Mouse (Mus musculus): Measurements from ENCODE around the gene Mgst3. TPM values are rescaled to one million over a fixed set of nuclear protein-coding genes. Genes with fewer than 3 reads are reported as not detected.
A peak's percentile ranks its signal among the peaks of the same experiment; 100 is the strongest.

Mgst3 gene
- polyA plus RNA-seq (2015; fragmentation: Nextera tagmentation; extraction: Ambion mirVana) = 59.2 and 59.3 TPM in 2 replicates

DNA sequence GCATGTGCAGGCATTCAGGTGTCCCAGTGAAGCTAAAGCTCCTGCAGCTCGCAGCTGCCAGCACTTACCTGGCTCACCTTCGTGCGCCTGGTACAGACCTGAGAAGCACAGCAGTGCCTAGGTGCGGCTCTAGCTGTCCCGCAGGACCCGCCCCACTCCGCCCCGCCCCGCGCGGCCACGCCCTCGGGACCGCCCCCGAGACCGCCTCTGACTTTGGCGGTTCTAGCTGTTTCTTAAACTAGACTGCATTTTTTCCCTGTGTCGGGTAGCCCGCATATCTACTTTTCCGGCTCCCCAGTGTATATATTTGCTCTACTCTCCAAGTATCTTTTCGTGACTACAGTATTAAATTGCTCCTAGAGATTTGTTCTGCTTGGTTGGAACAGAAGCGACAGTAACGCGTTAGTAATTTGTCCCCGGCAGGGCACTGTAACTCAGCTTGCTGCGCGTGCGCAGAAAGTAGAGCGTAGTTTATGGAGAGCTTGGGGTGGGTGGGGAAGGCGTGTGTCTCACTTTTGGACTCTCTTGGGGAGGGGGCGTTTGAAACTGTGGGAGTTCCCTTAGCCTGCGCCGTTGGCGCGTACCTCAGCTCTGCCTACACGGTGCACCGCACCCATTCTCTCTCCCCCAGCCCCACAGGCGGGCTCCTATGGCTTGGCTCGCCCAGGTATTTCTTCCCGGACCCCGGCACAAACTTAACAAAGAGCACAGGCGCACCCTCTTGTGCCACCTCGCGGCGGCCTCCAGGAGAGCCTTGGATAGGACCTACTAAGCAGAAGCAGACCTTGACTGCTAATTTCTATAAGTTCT, at the start of gene Mgst3:
Gene Mgst3 (minus strand): TSS at position 159 of the 810 bp plus-strand sequence.
- H3K27ac ChIP-seq = peak within 1 kb of the TSS; percentile 81
- no peaks in the 10 kb centered on the region for H3K36me3 ChIP-seq (ENCODE audit: poor library complexity, severe bottlenecking)
- peaks cover 14% of the 10 kb centered on the region for H3K4me1 ChIP-seq
- H3K4me2 ChIP-seq = peak within 1 kb of the TSS; percentile 76
- no peaks in the 10 kb centered on the region for H3K9me3 ChIP-seq (replicated peaks)
- peaks cover 26% of the 10 kb centered on the region for H3K27me3 ChIP-seq
- peak within 1 kb of the TSS; percentile 70 for H3K9ac ChIP-seq
- ATAC-seq = peak; percentile 96
- H3K4me3 ChIP-seq = peak within 1 kb of the TSS; percentile 67
- WGBS = under 1% methylated on average over 45 of the region's 45 CpGs

GRCm38 (mm10) chr1:167438231-167438885, 44.7 kb upstream of the Mgst3 start:
- Histone ChIP-seq H3K4me1 (0 out of 2 replicates have a peak, but pooled peaks cover 3% of the 10 kb centered on the region), H3K4me3 (no peak overlapping the region), H3K36me3 (ENCODE audit: poor library complexity, severe bottlenecking) (no peaks in the 10 kb centered on the region), H3K9ac (no peak overlapping the region), H3K27me3 (no peaks in the 10 kb centered on the region), H3K4me2 (no peak overlapping the region), H3K9me3 (replicated peaks) (no peaks in the 10 kb centered on the region), H3K27ac (no peak overlapping the region)
- ATAC-seq = no peak
- 58% methylated on average over 9 of the region's 9 CpGs for WGBS

DNA sequence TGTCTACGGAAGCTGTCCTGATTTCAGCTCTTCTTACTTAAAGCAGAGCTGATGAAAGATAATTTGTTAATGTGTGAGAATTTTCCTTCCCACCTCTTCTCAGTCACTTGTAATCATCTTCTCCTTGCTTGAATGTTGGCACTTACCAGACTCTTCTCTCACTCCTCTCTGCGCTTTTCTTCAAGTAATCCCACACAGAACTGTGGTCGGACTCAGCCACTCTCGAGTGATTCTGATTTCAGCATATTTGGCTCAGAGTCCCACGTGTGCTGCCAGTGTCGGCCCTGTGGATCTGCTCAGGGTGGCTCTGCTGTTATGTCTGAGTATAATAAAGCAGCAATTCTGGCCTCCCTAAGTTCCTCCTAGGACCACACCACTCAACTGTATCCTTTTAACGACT, 43.5 kb upstream of the Mgst3 start:
- no peak for ATAC-seq
- Histone ChIP-seq H3K27ac (no peak overlapping the region), H3K4me3 (no peak overlapping the region), H3K4me1 (0 out of 2 replicates have a peak, but pooled peaks cover 3% of the 10 kb centered on the region), H3K9ac (no peak overlapping the region), H3K9me3 (replicated peaks) (no peaks in the 10 kb centered on the region), H3K4me2 (no peak overlapping the region), H3K27me3 (no peaks in the 10 kb centered on the region), H3K36me3 (ENCODE audit: poor library complexity, severe bottlenecking) (no peaks in the 10 kb centered on the region)
- WGBS = 75% methylated on average over 7 of the region's 7 CpGs

- Histone ChIP-seq H3K9me3 (replicated peaks) (no peaks in the 10 kb centered on the region), H3K4me3 (no peak overlapping the region), H3K36me3 (ENCODE audit: poor library complexity, severe bottlenecking) (no peaks in the 10 kb centered on the region), H3K4me1 (0 out of 2 replicates have a peak, but pooled peaks cover 3% of the 10 kb centered on the region), H3K4me2 (no peak overlapping the region), H3K27ac (no peak overlapping the region), H3K27me3 (no peaks in the 10 kb centered on the region), H3K9ac (no peak overlapping the region)
- ATAC-seq = no peak
- WGBS = 94% methylated on average over 7 of the region's 7 CpGs
Observed at GRCm38 (mm10) chr1:167436186-167436975, 42.7 kb upstream of the Mgst3 start.

GRCm38 (mm10) chr1:167434931-167435330, 41.3 kb upstream of the Mgst3 start:
- Histone ChIP-seq H3K27me3 (no peaks in the 10 kb centered on the region), H3K4me3 (no peak overlapping the region), H3K4me1 (0 out of 2 replicates have a peak, but pooled peaks cover 3% of the 10 kb centered on the region), H3K36me3 (ENCODE audit: poor library complexity, severe bottlenecking) (no peaks in the 10 kb centered on the region), H3K9me3 (replicated peaks) (no peaks in the 10 kb centered on the region), H3K27ac (no peak overlapping the region), H3K4me2 (no peak overlapping the region), H3K9ac (no peak overlapping the region)
- no peak for ATAC-seq
- WGBS = 87% methylated on average over 4 of the region's 4 CpGs

DNA sequence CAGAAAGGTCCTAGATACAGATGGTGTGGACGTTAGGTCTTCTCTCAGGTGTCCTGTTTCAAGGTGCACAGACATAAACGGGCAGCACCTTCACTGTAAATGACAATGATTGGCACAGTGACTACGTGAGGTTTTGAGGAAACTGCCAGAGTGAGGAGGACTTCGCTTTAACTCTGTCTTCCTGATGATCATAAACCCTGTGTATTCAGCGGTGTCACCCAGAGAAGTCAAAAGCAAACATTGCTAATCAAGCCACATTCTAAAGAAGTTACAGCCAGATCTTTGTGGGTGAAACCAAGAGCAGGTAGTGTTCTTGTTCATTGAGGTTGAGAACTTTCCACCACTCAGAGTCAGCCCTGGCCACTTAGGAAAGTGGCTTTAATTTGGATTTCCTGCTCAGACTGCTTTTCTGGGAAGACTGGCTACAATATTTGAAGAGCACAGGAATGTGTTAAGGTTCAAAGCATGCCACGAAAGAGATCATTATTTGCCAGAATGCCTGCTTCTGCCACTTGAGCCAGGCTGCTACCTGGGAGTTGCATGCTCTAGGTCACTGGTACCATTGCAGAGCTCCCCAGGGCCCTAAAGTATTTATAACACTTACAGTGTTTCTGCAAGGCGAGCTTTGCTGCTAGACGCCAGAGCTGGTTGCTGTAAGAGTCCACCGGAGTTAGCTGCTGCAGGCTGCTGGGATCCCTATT, 37.5 kb upstream of the Mgst3 start:
- Histone ChIP-seq H3K27me3 (no peaks in the 10 kb centered on the region), H3K4me2 (no peak overlapping the region), H3K36me3 (ENCODE audit: poor library complexity, severe bottlenecking) (no peaks in the 10 kb centered on the region), H3K4me3 (no peak overlapping the region), H3K4me1 (no peaks in the 10 kb centered on the region), H3K9me3 (replicated peaks) (no peaks in the 10 kb centered on the region), H3K27ac (no peak overlapping the region), H3K9ac (no peak overlapping the region)
- no peak for ATAC-seq
- WGBS = 73% methylated on average over 9 of the region's 9 CpGs

GRCm38 (mm10) chr1:167426681-167427080, 33.0 kb upstream of the Mgst3 start:
- no peak for ATAC-seq
- no peak overlapping the region for H3K9ac ChIP-seq
- H3K4me2 ChIP-seq = no peak overlapping the region
- H3K4me1 ChIP-seq = no peaks in the 10 kb centered on the region
- no peaks in the 10 kb centered on the region for H3K27me3 ChIP-seq
- H3K9me3 ChIP-seq (replicated peaks) = no peaks in the 10 kb centered on the region
- WGBS = 93% methylated on average over 7 of the region's 7 CpGs
- H3K27ac ChIP-seq = no peak overlapping the region
- H3K36me3 ChIP-seq (ENCODE audit: poor library complexity, severe bottlenecking) = no peaks in the 10 kb centered on the region
- H3K4me3 ChIP-seq = no peak overlapping the region

DNA sequence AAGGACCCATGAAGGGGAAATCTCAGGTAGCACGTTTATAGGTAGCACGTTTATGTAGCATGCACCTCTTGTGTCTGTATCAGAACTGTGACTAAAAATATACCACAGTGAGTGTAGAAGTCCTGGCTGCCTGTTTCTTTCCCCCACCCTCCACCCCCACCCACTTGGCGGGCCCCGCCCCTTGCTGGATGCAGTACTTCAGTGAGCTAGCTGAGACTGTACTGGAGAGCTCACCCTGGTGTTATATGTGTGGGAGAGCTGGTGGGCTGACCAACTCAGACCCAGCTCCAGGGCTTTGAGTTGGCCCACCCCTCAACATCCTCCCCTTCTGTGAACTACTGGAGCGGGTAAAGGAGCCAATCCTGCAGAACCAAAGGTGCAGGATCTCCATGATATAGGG, 31.9 kb upstream of the Mgst3 start:
- Histone ChIP-seq H3K36me3 (ENCODE audit: poor library complexity, severe bottlenecking) (no peaks in the 10 kb centered on the region), H3K4me1 (no peaks in the 10 kb centered on the region), H3K4me2 (no peak overlapping the region), H3K4me3 (no peak overlapping the region), H3K9me3 (replicated peaks) (no peaks in the 10 kb centered on the region), H3K27me3 (no peaks in the 10 kb centered on the region), H3K27ac (no peak overlapping the region), H3K9ac (no peak overlapping the region)
- ATAC-seq = no peak
- WGBS = 86% methylated on average over 5 of the region's 5 CpGs

DNA sequence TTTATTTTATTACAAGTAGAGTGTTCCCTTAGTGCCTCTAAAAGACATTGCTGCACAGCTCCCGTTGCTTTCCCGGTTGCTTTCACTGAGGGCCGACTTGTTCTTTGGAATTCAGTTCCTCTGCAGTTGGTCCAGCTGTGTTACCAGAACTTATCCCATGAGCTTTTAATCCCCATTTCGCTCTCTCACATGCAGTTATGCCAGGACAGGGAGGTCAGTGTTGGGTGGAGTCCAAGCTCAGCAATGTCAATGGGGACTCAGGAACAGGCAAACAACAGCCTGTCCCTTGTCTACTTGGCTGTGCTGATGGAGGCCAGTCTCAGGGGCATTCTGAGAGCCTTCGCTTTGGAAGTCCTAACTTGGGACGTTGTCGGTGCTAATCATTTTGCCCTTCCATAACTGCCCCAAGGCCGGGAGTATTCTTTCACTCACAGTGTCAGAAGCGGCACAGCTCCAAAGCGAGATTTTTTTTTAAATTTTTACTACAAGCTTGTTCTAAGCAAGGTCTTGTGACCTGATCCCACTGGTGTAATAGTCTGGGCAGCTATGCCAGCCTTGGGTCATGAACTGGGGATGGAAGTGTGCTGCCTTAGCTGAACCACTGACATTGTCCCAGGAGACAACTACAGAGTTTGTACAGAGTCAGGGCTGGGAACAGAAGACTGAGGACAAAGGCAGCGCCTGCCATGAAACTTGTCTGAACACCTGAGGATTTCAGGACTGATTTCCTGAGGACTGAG, 29.0 kb upstream of the Mgst3 start:
- Histone ChIP-seq H3K9me3 (replicated peaks) (no peaks in the 10 kb centered on the region), H3K4me3 (no peak overlapping the region), H3K9ac (no peak overlapping the region), H3K36me3 (ENCODE audit: poor library complexity, severe bottlenecking) (no peaks in the 10 kb centered on the region), H3K27ac (no peak overlapping the region), H3K4me1 (no peaks in the 10 kb centered on the region), H3K4me2 (no peak overlapping the region), H3K27me3 (no peaks in the 10 kb centered on the region)
- WGBS = 79% methylated on average over 11 of the region's 11 CpGs
- no peak for ATAC-seq

GRCm38 (mm10) chr1:167414846-167415245, 21.2 kb upstream of the Mgst3 start:
- no peak overlapping the region for H3K4me3 ChIP-seq
- H3K9me3 ChIP-seq (replicated peaks) = no peaks in the 10 kb centered on the region
- no peaks in the 10 kb centered on the region for H3K4me1 ChIP-seq
- H3K9ac ChIP-seq = no peak overlapping the region
- no peaks in the 10 kb centered on the region for H3K36me3 ChIP-seq (ENCODE audit: poor library complexity, severe bottlenecking)
- peaks cover 8% of the 10 kb centered on the region; the same call in 1 of the 2 replicates for H3K27me3 ChIP-seq
- WGBS = 3% methylated on average over 7 of the region's 7 CpGs
- peak; percentile 67 for ATAC-seq
- H3K27ac ChIP-seq = no peak overlapping the region
- no peak overlapping the region for H3K4me2 ChIP-seq
